Mouse (Mus musculus) ES-E14 (cell line): ENCODE measurements around the gene Lhx5. TPM values are rescaled to one million over a fixed set of nuclear protein-coding genes. Genes with fewer than 3 reads are reported as not detected.

ENCODE experiments used
- DNase-seq: peaks from one replicate; pipeline ENCODE4 v3.0.0-alpha.2; 2013; ENCODE audit warnings: low read depth, low spot score
- H3K27ac ChIP-seq: 2 replicates; pipeline ENCODE4 v1.5.1; 2012; ENCODE audit warnings: low read depth, mild to moderate bottlenecking, low read length, moderate library complexity, mixed read lengths; ENCODE audit not compliant: poor library complexity, insufficient read depth, severe bottlenecking
- H3K36me3 ChIP-seq: 2 replicates; pipeline ENCODE4 v1.6.1; 2012; ENCODE audit warnings: mild to moderate bottlenecking, low read length, moderate library complexity, mixed read lengths; ENCODE audit not compliant: control insufficient read depth, poor library complexity, insufficient read depth, severe bottlenecking
- H3K4me1 ChIP-seq, 2 experiments: fragments of 150-350 bp in 1 of 2; sonication (generic) in 1 of 2; 2 replicates each; pipeline ENCODE4 v1.6.1; 2012; ENCODE audit warnings: low read length in 2 of 2, mild to moderate bottlenecking in 1 of 2, mixed read lengths in 1 of 2; ENCODE audit not compliant: control insufficient read depth in 2 of 2, insufficient read depth in 2 of 2, poor library complexity in 1 of 2
- H3K4me3 ChIP-seq, 2 experiments: fragments of 150-350 bp in 1 of 2; sonication (generic) in 1 of 2; 2 replicates each; pipeline ENCODE4 v1.5.1; 2012; ENCODE audit warnings: low read length in 2 of 2, low read depth in 1 of 2, mild to moderate bottlenecking in 1 of 2, mixed read lengths in 1 of 2; ENCODE audit not compliant: insufficient read depth in 1 of 2, poor library complexity in 1 of 2, severe bottlenecking in 1 of 2
- H3K9ac ChIP-seq: 2 replicates; pipeline ENCODE4 v1.6.1; 2012; ENCODE audit warnings: low read depth, mild to moderate bottlenecking, low read length, mixed read lengths; ENCODE audit not compliant: poor library complexity, insufficient read depth, severe bottlenecking
- H3K9me3 ChIP-seq: fragments of 150-350 bp; sonication (generic); 2 replicates; pipeline ENCODE4 v1.6.1; 2012; ENCODE audit warnings: low read depth, mild to moderate bottlenecking, low read length; ENCODE audit not compliant: control insufficient read depth, insufficient read depth
- CHD2 ChIP-seq: IDR thresholded peaks from 2 replicates; pipeline ENCODE4 v1.6.1; 2014; ENCODE audit warnings: mild to moderate bottlenecking, low read depth, low read length, inconsistent platforms
- HCFC1 ChIP-seq: IDR thresholded peaks from 2 replicates; pipeline ENCODE4 v1.6.1; 2012; ENCODE audit warnings: low read length, inconsistent platforms, borderline replicate concordance; ENCODE audit not compliant: insufficient read depth
- MAFK ChIP-seq: IDR thresholded peaks from 2 replicates; pipeline ENCODE4 v1.6.1; 2014; ENCODE audit warnings: mild to moderate bottlenecking, low read depth, low read length, inconsistent platforms; ENCODE audit not compliant: insufficient read depth
- ZC3H11A ChIP-seq: IDR thresholded peaks from 2 replicates; pipeline ENCODE4 v1.6.1; 2012; ENCODE audit warnings: low read depth, mild to moderate bottlenecking, inconsistent platforms, low read length, borderline replicate concordance
- ZNF384 ChIP-seq: IDR thresholded peaks from 2 replicates; pipeline ENCODE4 v1.6.1; 2012; ENCODE audit warnings: low read depth, low read length, inconsistent platforms
- in situ Hi-C, 2 experiments: fragments of 600-800 bp; cut with MboI; formaldehyde crosslinking; loops; one replicate each; pipeline ENCODE4 v1.15.1; 2025; ENCODE audit warnings: low sequenced_read_pairs in 2 of 2, inconsistent platforms in 1 of 2; ENCODE audit not compliant: unreplicated experiment in 2 of 2
- total RNA-seq: library from RNA; depleted of rRNA; stranded (reverse); fragments of 300-350 nt; gene quantifications from 2 replicates; pipeline ENCODE4 v1.2.3, GENCODE M21; 2012

Lhx5 gene
- total RNA-seq, 1 experiment: 0.13 TPM

GRCm38 (mm10) chr5:120433135-120433760 is 1.7 kb downstream of the Lhx5 start:
- H3K4me1 ChIP-seq: peaks cover 0 to 6% of the 10 kb centered on the region in 2 experiments; a peak in 1 of 4 replicates
- H3K9ac ChIP-seq: no peak overlapping the region
- TF ChIP-seq ZC3H11A (no peak), MAFK (no peak)
- no peaks in the 10 kb centered on the region for H3K36me3 ChIP-seq
- no peaks in the 10 kb centered on the region for H3K9me3 ChIP-seq
- DNase-seq: no peak
- H3K27ac ChIP-seq: no peak overlapping the region
- H3K4me3 ChIP-seq: no peak overlapping the region
- in situ Hi-C loops: loop anchor here (5.0 to 10.0 kb wide), 3 partner anchors 596 to 761 kb away; partner anchors contain the start of gene Tbx3 (in 2 of the 2)

- no peak overlapping the region for H3K4me3 ChIP-seq
- H3K36me3 ChIP-seq: no peaks in the 10 kb centered on the region
- in situ Hi-C loops: loop anchor here (5.0 to 10.0 kb wide), 3 partner anchors 597 to 762 kb away; partner anchors contain the start of gene Tbx3 (in 2 of the 2)
- TF ChIP-seq HCFC1 (no peak), MAFK (no peak), ZC3H11A (no peak), CHD2 (no peak)
- no peak for DNase-seq
- H3K9ac ChIP-seq: no peak overlapping the region
- no peaks in the 10 kb centered on the region for H3K9me3 ChIP-seq
- H3K27ac ChIP-seq: no peak overlapping the region
- H3K4me1 ChIP-seq: peaks cover 0 to 4% of the 10 kb centered on the region in 2 experiments; a peak in 1 of 4 replicates
Observed at GRCm38 (mm10) chr5:120434231-120434735, 2.8 kb downstream of the Lhx5 start.

- H3K27ac ChIP-seq: no peak overlapping the region
- peaks cover 0 to 4% of the 10 kb centered on the region in 2 experiments; a peak in 1 of 4 replicates for H3K4me1 ChIP-seq
- H3K9me3 ChIP-seq: no peaks in the 10 kb centered on the region
- H3K36me3 ChIP-seq: no peaks in the 10 kb centered on the region
- no peak for DNase-seq
- in situ Hi-C loops: loop anchor here in 1 of 2 experiments (10.0 kb wide), 1 partner anchor 630 kb away; no protein-coding TSS in a partner anchor
- H3K9ac ChIP-seq: no peak overlapping the region
- no peak for TF ChIP-seq ZC3H11A
- no peak for TF ChIP-seq ZNF384
- no peak for TF ChIP-seq MAFK
- no peak for TF ChIP-seq HCFC1
- no peak for TF ChIP-seq CHD2
- H3K4me3 ChIP-seq: no peak overlapping the region; a peak in 1 of 4 replicates
Observed at GRCm38 (mm10) chr5:120435006-120435681, 3.6 kb downstream of the Lhx5 start.

- H3K9ac ChIP-seq: no peak overlapping the region
- TF ChIP-seq ZNF384 (no peak), CHD2 (no peak), MAFK (no peak), HCFC1 (no peak), ZC3H11A (no peak)
- H3K4me1 ChIP-seq: peaks cover 0 to 4% of the 10 kb centered on the region in 2 experiments; a peak in 1 of 4 replicates
- no peak for DNase-seq
- no peaks in the 10 kb centered on the region for H3K36me3 ChIP-seq
- in situ Hi-C loops: loop anchor here in 1 of 2 experiments (10.0 kb wide), 1 partner anchor 631 kb away; no protein-coding TSS in a partner anchor
- no peak overlapping the region for H3K27ac ChIP-seq
- no peaks in the 10 kb centered on the region for H3K9me3 ChIP-seq
- H3K4me3 ChIP-seq: peak overlapping the region; percentile 53 to 57
Observed at GRCm38 (mm10) chr5:120435731-120436501, 4.4 kb downstream of the Lhx5 start.
